Mouse (Mus musculus) intestine, postnatal 0 days (tissue): ENCODE measurements around the gene Vps8. TPM values are rescaled to one million over a fixed set of nuclear protein-coding genes. Genes with fewer than 3 reads are reported as not detected.

Source experiments
- ATAC-seq: fragments of 200-750 bp; cut with Nextera tagmentation; 2 replicates; pipeline ENCODE4 v1.8.0; 2017; ENCODE audit warnings: mild to moderate bottlenecking, moderate TSS enrichment, moderate library complexity
- H3K27ac ChIP-seq: fragments of 300-500 bp; sonication (generic); 2 replicates; pipeline ENCODE4 v1.5.1; 2014; ENCODE audit warnings: mild to moderate bottlenecking, low read depth, low read length, moderate library complexity
- H3K27me3 ChIP-seq: fragments of 300-500 bp; sonication (generic); replicated peaks from 2 replicates; pipeline ENCODE4 v1.6.1; 2014; ENCODE audit warnings: low read length, mixed read lengths; ENCODE audit not compliant: control insufficient read depth, insufficient read depth
- H3K36me3 ChIP-seq: fragments of 300-500 bp; sonication (generic); 2 replicates; pipeline ENCODE4 v1.6.1; 2014; ENCODE audit warnings: mild to moderate bottlenecking, moderate library complexity; ENCODE audit not compliant: control insufficient read depth, insufficient read depth
- H3K4me1 ChIP-seq: fragments of 300-500 bp; sonication (generic); replicated peaks from 2 replicates; pipeline ENCODE4 v1.6.1; 2014; ENCODE audit warnings: antibody characterized with exemption, low read length, mixed read lengths; ENCODE audit not compliant: control insufficient read depth, insufficient read depth
- H3K4me2 ChIP-seq: fragments of 300-500 bp; sonication (generic); replicated peaks from 2 replicates; pipeline ENCODE4 v1.6.1; 2014; ENCODE audit warnings: low read depth, mild to moderate bottlenecking, moderate library complexity
- H3K4me3 ChIP-seq: fragments of 300-500 bp; sonication (generic); 2 replicates; pipeline ENCODE4 v1.5.1; 2014; ENCODE audit warnings: low read depth, low read length
- H3K9ac ChIP-seq: fragments of 300-500 bp; sonication (generic); 2 replicates; pipeline ENCODE4 v1.6.1; 2014; ENCODE audit warnings: mild to moderate bottlenecking, low read depth, low read length
- H3K9me3 ChIP-seq: fragments of 300-500 bp; sonication (generic); 2 replicates; pipeline ENCODE4 v1.6.1; 2016; ENCODE audit warnings: mixed run types; ENCODE audit not compliant: control insufficient read depth
- CTCF ChIP-seq: sonication (generic); IDR thresholded peaks from 2 replicates; pipeline ENCODE4 v1.5.1; 2016; ENCODE audit warnings: low read depth, mild to moderate bottlenecking, control low read depth, antibody characterized with exemption, moderate library complexity
- WGBS: fragments of 180-500 bp; shearing (Covaris S2); extraction: QIAGEN DNeasy Blood & Tissue Kit; methylation state at CpG from one replicate; pipeline ENCODE4 v1.1.7; 2014; 5-methylcytosine and 5-hydroxymethylcytosine counted together
- polyA plus RNA-seq: library from polyadenylated mRNA; unstranded; fragments of >200 nt; fragmentation: Nextera tagmentation; extraction: Ambion mirVana; gene quantifications from 2 replicates; pipeline ENCODE4 v1.2.1, GENCODE M21; 2015

Gene Vps8
- polyA plus RNA-seq, 1 experiment from 2014 or later = 6.6 TPM

- Histone ChIP-seq H3K9ac (no peak overlapping the region), H3K4me1 (no peaks in the 10 kb centered on the region), H3K4me3 (no peak overlapping the region), H3K36me3 (peaks cover 17% of the 10 kb centered on the region; the same call in 1 of the 2 replicates), H3K4me2 (no peak overlapping the region), H3K9me3 (no peaks in the 10 kb centered on the region), H3K27ac (no peak overlapping the region), H3K27me3 (no peaks in the 10 kb centered on the region)
- ATAC-seq = no peak
- 94% methylated on average over 5 of the region's 5 CpGs for WGBS
- no peak for TF ChIP-seq CTCF
Observed at GRCm38 (mm10) chr16:21448464-21448863, 25.5 kb downstream of the Vps8 start.

GRCm38 (mm10) chr16:21449890-21450289, 27.0 kb downstream of the Vps8 start:
- Histone ChIP-seq H3K27ac (no peak overlapping the region), H3K4me1 (no peaks in the 10 kb centered on the region), H3K27me3 (no peaks in the 10 kb centered on the region), H3K9ac (no peak overlapping the region), H3K9me3 (no peaks in the 10 kb centered on the region), H3K4me2 (no peak overlapping the region), H3K36me3 (peaks cover 12% of the 10 kb centered on the region; the same call in 1 of the 2 replicates), H3K4me3 (no peak overlapping the region)
- no peak for ATAC-seq
- WGBS = 50% methylated on average over 8 of the region's 8 CpGs
- no peak for TF ChIP-seq CTCF

- H3K4me3 ChIP-seq = no peak overlapping the region
- 71% methylated on average over 6 of the region's 6 CpGs for WGBS
- no peak overlapping the region for H3K9ac ChIP-seq
- H3K4me1 ChIP-seq = no peaks in the 10 kb centered on the region
- H3K27ac ChIP-seq = no peak overlapping the region
- no peaks in the 10 kb centered on the region for H3K9me3 ChIP-seq
- ATAC-seq = no peak
- no peak overlapping the region for H3K4me2 ChIP-seq
- H3K36me3 ChIP-seq = peaks cover 7% of the 10 kb centered on the region; the same call in 1 of the 2 replicates
- no peak for TF ChIP-seq CTCF
- H3K27me3 ChIP-seq = no peaks in the 10 kb centered on the region
Observed at GRCm38 (mm10) chr16:21452569-21452968, 29.7 kb downstream of the Vps8 start.

DNA sequence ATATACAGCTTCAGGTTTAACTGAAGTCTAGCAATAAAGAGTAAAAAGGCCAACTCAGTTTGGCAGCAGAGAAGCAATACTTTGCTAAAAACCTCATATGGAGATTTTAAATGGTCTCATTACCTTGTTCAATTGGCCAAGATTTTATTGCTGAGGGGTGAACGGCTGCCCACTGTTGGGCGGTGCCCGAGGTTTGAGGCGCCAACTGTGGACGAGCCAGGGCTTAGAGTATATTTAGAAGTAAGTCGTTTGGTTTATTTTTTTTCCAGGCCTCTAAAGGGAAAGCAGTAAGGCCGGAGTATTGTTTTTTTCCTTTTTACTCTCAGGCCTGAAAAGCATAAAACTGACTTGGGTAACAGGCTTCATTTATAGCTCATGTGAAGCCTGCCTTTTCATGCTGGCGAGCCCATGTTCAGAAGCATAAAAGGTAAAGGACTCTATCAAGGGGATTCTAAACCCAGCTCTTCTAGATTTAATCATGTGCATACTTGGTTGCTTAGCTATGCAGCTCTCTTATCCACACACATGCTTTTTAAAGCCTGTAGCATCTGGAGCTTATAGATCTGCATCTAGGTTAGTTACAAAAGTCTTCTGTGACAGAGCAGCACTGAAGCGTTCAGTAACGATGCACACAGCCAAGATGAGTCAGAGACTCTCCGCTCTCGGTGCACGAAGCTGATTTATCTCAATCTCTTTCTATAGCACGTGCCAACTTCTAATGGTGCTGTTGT, 34.9 kb downstream of the Vps8 start:
- Histone ChIP-seq H3K4me2 (no peak overlapping the region), H3K27me3 (no peaks in the 10 kb centered on the region), H3K9me3 (no peaks in the 10 kb centered on the region), H3K4me1 (no peaks in the 10 kb centered on the region), H3K9ac (no peak overlapping the region), H3K4me3 (no peak overlapping the region), H3K27ac (no peak overlapping the region), H3K36me3 (peaks cover 42% of the 10 kb centered on the region)
- no peak for ATAC-seq
- 79% methylated on average over 14 of the region's 14 CpGs for WGBS
- TF ChIP-seq CTCF = no peak

DNA sequence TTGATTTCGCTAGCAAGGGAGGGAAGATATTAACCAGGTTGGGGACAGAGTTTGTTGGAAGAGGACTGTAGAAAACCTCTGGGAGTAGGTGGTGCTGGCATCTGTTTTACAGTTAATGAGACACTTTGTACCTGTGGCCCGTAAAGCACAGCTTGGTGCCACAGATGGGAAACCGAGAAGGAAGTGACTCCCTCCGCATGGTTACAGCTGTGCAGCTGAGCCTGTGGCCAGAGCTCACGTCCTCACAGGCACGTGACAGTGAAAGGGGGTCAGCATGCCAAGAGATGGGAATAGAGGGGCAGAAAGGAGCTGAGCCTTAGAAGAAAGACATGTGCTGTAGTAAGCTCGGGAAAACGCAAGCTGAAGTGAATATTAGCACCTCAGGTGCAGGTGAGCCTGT, 43.0 kb downstream of the Vps8 start:
- H3K27me3 ChIP-seq = no peaks in the 10 kb centered on the region
- 77% methylated on average over 8 of the region's 8 CpGs for WGBS
- no peak overlapping the region for H3K4me2 ChIP-seq
- H3K36me3 ChIP-seq = peaks cover 48% of the 10 kb centered on the region
- no peak overlapping the region for H3K4me3 ChIP-seq
- H3K9me3 ChIP-seq = no peaks in the 10 kb centered on the region
- ATAC-seq = no peak
- no peak overlapping the region for H3K27ac ChIP-seq
- H3K9ac ChIP-seq = no peak overlapping the region
- H3K4me1 ChIP-seq = no peaks in the 10 kb centered on the region
- no peak for TF ChIP-seq CTCF

GRCm38 (mm10) chr16:21470416-21470815, 47.5 kb downstream of the Vps8 start:
- H3K36me3 ChIP-seq = peaks cover 33% of the 10 kb centered on the region
- H3K4me2 ChIP-seq = no peak overlapping the region
- H3K9me3 ChIP-seq = no peaks in the 10 kb centered on the region
- ATAC-seq = no peak
- no peak overlapping the region for H3K9ac ChIP-seq
- 90% methylated on average over 4 of the region's 4 CpGs for whole genome bisulfite sequencing
- no peaks in the 10 kb centered on the region for H3K27me3 ChIP-seq
- no peak overlapping the region for H3K4me3 ChIP-seq
- no peaks in the 10 kb centered on the region for H3K4me1 ChIP-seq
- peak; percentile 64 for TF ChIP-seq CTCF
- H3K27ac ChIP-seq = no peak overlapping the region
